Mouse (Mus musculus): ENCODE results near the gene Mfge8.

Mfge8 gene

DNA sequence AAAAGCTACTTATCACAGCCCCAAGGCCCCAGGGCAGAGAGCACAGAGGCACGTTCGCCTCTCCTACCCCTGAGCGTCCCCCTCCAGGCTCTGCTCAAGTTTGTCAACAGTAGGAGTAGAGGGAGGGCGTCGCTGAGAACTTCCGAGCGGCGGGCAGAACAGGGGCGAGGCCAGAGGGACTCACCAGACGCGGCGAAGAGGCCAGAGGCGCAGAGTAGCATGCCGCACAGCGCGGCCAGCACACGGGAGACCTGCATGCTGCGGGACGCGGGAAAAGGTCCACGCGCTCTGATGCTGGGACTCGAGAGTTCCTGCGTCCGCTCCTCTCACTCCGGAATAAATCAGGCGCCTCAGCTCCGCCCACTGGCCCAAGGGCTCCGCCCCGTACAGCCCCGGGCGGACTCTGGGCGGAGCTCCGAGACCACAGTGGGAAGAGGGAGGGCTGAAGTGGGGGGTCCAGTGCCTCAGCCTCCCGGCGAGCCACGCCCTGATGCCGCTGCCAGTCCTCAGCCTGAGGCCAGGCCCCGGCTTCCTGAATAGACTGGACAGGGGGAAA is at the start of gene Mfge8:
TSS of gene Mfge8 (minus strand) at position 350 of the 556 bp plus-strand sequence.
- DNase-seq (ENCODE audit: low spot score), result peak; percentile 32

DNA sequence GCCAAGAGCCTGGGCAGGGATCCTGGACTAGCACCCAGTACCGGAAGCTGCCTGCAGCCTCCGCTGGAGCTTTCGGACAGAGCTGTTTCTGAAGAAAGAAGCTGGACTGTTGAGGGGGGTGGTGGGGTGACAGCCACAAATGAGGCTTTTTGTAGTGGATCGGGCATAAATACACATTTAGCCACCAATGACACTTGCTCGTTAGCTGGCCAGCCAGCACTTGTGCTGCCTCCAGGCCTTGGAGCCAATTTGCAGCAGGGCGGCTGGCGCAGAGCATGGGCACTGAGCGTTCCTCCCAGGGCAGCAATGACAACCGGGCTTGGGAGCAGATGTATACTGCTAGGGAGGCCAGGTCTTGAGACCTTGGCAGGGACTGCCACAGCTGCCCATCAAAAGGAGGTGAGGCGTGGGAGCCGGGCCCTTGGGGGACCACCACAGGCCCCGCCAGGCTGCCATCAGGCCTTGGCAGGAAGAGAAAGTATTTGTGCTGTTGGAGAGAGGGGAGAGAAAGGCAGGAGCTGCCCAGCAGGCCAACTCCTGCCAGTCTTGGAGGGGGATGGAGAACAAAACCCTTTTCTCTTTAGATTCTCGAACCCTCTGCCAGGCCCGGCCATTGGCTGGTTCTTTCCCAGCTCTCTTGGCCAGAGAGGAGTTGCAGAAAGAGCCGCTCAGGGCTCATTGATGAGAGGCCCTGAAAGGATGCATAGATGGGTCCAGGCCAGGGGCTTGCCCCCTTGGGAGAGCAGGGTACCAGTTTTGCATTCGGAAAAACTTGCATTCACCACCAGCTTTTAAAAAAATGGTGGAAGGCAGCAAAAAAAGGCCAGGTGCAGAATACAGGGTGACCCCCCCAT is 45.9 kb upstream of the Mfge8 start:
- DNase-seq (ENCODE audit: low spot score), result no peak

DNA sequence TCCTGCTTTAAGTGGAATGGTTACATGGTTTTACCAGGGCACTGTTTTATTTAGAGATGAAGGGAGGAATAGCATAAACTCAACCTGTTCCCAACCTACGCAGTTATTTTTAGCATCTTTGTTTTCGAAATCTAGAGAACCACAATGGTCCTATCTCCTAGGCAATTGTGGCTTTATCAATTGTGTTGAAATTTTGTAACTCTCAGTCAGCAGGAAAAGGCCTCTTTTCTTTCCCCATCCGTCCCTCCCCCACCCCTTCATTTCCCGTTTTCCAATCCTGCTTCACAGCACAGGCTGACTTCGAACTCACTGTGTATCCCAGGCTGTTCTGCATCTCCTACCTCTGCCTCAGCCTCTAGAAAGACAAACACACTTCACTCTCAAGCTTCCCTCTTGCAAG is 45.1 kb upstream of the Mfge8 start:
- DNase-seq (ENCODE audit: low spot score), result no peak

DNA sequence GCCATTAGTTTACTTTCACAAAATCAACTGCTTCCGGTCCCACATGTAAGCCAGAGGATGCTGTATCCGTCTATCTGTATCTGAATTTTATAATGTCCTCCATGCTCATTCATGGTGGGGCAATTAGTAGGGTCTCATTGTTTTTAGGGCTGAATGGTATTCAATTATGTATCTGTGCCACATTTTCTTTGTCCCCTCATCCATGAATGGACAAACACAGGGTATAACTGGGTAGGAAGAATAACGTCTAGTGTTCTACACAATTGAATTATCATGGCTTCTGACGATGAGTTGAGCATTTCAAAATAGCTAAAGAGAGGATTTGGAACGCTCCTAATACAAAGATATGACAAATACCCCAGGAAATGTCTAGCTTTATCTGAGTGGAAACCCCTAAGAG is 42.6 kb upstream of the Mfge8 start:
- DNase-seq (ENCODE audit: low spot score), result no peak

DNA sequence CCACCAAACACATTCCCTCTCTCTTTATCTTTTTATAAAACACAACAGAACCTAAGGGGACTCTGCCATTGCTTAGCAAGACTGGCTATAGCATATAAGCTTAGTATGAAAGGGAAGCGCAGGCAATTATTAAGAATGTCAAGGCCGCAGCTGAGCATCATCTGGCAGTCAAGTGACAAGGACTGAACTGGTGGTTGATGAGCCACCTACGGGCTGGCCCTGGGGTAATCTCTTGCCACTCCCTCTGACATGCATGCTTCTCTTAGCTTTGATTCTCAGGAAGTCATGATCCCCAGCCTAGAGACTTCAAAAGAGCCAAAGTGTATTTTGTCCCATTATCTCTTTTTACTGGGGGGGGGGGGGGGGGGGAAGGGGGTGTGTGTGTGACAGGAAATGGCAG is 41.7 kb upstream of the Mfge8 start:
- DNase-seq (ENCODE audit: low spot score), result no peak

DNA sequence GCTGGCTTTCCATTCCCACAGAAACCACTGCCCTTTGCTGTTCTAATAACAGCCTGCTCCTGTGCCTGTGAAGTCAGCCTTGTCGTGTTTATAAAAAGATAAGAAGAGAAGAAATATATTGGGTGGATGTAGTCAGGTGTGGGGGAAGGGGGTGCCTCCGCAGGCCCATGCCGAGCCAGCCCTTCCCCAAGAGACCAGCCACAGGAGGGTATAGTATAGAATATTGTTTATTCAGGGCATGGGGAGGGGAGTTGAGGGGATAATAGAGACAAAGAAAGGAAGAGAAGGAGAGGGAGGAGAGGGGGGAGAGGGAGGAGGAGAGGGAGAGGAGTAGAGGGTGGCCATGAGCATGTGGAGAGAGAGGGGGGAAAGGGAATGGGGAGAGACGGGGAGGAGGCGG is 40.4 kb upstream of the Mfge8 start:
- DNase-seq (ENCODE audit: low spot score), result no peak

DNA sequence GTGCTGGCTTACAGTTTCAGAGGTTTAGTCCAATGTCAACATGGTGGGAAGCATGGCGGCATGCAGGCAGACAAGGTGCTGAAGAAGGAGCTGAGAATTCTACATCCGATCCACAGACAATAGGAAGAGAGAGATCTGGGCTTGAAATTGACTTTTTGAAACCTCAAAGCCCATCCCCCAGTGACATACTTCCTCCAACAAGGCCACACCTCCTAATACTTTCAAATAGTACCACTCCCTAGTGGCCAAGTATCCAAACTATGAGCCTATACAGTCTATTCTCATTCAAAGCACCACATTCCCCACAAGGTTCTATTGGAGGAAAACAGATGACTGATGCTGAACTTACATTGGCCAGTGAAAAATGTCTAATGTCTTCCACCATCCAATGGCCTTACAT is 38.7 kb upstream of the Mfge8 start:
- DNase-seq (ENCODE audit: low spot score), result no peak

DNA sequence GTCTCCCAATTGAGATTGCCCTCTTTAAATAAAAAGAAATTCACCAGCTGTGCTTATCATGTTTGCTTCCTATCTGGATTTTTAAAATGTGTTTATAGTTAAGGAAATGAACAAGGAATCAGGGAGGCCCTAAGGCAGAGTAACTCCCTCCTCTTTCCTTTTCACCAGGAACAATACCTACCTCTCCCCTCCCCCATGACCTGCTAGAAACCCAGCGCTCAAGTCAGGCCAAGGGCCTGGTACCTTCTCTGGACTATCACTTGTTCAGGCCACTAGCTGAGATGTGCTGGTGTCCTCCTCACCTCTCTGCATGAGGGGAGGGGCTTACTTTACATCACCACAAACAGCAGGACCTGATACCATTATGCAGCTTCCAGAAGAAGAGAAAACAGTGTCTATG is 34.6 kb upstream of the Mfge8 start:
- no peak for DNase-seq (ENCODE audit: low spot score)

DNA sequence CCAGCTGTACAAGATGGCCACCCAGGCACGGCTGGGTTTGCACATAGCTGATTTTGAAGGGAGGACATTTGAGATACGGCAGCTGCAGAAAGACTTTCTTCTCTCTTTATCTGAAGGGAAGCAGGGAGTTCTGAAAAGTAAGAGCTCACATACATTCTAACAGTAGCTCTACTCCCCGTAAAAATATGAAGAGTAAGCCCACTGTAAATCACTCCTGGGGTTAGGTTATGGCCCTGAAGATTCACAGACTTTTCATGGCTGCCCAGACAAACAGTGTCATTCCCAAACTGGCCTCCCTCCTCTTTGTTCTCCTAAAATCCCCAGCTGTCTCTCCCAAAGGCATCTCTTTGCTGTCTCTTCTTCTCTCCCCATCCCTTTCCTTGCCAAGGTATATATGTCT is 24.9 kb upstream of the Mfge8 start:
- no peak for DNase-seq (ENCODE audit: low spot score)

DNA sequence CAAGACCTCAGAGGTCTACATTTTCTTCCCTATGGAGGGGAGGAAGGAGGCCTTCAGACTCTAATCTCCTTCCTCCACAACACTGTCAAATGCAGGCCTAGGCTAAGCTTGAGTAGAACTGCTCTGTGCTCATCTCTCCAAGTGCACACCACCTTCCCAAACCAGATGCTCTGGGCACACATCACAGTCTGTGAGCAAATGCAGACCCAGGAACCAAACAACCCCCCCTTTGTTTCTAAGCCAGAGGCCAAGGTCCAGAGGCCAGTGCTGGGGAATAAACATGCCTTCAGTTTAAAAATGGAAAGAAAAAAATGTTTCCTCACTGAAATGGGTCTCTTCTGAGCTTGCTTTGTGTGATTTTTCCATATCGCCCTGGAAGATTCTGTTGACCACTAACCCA is 22.9 kb upstream of the Mfge8 start:
- DNase-seq (ENCODE audit: low spot score), result no peak

DNA sequence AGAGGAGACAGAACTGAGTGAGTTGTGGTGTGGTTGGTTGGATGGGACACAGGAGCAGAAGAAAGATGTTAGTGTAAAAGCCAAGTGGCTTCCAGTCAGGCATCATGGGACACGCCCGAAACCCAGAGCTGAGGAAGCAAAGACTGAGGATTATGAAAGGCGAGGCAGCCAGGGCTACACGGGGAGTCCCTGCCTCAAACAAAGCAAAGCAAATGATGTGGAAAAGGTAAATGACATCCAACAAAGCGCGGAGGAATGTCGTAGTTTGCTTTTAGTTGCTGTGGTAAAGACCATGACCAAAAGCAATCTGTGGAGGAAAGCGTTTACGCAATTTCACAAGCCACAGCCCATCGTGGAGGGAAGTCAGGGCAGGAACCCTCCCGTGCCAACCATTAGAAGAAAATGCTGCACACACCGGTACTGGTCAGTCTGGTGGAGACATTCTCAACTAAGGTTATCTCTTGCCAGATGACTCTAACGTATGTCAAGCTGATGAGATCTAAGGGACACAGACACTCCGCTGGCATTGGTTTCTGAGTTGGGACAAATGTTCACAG is 18.2 kb upstream of the Mfge8 start:
- DNase-seq (ENCODE audit: low spot score), result no peak

DNA sequence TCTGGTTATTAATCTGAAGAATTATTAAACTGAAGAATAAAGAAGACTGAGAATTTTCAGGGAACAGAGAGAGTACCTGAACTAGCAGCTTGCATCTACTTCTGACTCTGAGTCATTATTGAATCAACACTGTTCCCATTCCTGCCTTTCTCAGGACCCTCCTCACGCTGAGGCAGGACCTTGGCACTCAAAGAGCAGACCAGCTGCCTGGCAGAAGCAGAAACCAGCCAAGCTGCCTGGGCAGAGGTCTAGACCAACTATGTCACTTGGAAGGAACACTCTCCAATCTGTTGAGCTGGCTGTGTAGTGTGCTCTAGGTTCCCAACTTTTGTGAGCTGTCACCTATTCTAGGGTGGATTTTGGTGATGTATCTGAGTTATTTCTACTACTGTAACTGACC is 10.5 kb upstream of the Mfge8 start:
- DNase-seq (ENCODE audit: low spot score), result no peak

DNA sequence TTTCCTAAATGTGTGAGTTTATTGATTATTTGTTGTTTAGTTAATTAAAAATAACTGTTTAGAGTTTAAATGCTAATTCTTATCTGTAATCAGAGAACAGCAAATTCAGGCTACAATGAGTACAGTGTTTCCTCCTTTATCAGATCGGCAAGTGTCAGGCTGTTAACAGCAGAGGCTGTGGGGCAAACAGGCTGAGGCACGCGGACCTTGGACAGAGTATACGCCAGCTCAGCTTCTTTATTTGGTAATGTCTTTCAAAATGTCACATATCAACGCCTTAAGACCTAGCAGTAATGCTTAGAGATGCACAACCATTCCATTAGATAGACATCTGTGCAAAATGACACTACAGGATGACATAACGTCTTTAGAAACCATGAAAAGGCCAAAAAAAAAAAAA is 662 bp upstream of the Mfge8 start:
- DNase-seq (ENCODE audit: low spot score), result no peak

DNA sequence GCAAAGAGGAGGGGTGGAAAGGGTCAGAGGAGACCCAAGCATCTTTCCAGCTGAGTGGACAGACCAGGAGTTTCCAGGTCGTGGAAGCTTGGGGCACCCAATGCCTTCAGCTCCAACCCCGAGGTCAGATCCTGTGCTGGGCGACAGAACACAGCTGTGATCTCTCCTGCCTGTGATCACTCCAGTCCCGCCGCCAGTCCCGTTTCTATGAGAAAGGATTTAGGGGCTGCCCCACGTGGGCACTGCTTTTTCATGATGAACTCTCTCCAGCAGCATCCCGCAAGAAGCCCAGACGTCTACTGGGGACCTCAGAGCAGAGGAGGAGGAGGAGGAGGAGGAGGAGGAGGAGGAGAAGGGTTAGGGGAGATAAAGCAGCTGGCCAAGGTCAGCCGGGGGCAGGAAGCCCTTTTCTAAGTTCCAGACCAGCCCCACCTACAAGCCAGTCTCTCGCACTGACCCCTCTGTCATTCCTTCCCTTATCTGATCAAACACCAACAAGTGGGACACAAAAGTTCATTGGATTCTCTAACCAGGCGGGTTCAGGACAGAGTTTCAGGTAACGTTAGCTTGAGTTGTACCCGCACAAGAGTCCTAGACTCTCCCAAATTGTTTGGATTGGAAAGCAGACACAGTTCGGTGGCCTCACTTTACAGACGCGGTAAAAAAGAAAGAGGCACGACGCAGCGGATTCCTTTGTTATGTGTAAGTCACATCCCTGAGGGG is 768 bp downstream of the Mfge8 start:
- DNase-seq (ENCODE audit: low spot score), result no peak

DNA sequence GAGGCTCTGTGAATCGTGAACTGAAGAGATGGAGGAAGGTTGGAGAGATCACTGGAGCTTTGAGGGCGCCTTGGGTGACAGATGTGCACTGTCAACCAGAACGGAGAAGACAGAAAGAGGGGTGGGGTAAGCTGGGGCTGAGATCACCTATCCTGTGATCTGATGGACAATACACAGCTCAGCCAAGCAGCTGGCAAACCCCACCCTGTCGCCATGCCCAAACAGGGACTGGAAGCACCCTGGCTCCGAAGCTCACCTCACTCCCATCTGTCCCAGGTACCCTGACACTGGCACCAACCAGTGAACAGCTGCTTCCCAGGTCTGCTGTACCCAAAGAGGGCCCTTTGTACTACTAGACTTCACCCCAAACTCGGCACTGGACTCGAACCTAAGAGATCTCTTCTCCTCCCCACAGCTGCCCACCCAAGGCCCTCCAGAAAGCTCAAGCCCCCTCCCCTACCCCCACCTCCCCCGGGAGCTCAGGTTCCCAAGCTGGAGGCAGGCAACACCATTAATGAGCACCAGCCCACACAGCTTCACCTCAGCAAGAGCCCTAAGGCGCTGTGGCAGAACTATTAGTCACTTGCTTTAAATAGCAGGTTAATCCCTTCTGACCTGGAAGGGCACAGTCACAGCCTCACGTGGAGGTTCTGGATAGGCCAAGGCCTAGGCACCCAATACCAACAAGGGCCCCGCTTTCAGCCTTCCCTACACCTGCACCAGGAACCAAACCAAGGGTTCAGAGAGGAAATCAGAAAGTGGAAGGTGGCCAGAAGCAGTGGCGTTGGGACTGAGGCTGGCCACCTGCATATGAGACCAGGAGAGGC is 1.6 kb downstream of the Mfge8 start:
- no peak for DNase-seq (ENCODE audit: low spot score)

DNA sequence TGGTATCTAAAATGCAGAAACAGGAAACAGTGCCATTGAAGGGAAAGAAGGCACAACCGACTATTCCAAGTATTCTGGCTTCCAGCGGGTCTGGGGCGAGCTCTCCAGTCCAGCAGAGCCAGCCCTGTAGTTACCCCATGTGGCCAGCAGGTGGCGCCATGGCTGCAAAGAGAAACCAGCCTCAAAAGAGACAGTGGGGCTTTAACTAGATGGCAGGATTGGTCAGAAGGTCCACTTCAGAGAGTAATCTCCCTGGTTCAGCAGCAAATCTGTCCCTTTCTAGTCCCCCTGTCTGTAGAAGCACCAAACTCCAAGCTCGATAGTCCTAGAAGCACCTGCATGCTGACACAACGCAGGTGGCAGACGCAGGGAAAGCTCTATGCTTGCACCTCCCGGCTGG is 8.0 kb downstream of the Mfge8 start:
- peak; percentile 49 for DNase-seq (ENCODE audit: low spot score)

DNA sequence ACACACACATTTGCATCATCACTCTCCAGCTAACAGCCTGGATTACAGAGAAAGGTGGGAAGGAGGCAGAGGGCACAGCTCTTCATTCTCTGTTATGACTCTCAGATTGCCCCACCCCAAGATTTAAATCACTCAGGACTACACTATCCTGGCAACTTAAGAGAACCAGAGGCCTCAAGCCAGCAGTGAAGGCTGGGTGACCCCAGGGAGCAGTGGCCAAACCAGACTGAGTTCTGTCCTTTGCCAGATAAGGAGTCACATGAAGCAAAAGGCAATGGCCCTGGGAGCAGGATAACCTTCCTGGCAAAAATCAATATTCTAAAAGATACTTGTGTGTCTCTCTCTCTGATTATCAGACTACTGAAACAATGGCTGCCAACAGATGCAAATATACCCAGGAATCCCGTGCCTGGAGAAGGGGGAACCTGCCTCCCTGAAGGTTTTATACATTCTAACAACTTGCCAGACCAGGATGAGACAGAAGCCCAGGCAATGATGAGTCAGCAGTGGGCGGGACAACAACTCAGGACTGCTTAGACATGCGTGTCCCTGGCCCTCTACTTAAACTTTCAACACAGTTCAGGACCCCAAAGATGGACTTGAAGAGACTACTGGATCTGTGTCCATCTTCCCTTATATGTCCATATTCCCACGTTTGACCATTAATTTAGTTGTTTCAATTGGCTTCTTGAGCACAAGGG is 8.8 kb downstream of the Mfge8 start:
- no peak for DNase-seq (ENCODE audit: low spot score)

DNA sequence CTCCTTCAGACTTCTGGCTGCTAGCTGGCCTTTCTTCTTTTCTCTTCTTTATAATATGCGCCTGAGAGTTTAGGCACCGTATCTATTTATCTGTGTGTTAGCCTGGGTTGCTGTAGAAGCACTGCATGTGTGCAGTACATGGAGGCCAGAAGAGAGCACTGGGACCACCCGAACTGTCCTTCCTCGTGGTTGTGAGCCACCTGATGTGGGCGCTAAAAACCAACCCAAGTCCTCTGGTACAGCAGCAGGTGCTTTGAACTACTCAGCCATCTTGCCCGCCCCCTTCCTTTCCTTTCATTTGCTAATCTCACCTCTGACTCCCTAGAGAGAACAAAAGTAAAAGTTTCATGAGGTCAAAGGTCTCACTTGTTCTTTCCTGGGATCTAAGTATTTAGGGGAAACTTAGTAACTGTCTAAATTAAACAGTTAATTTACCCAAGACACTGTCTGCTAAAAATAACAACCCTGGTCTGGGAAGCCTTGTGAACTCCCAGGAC is 9.5 kb downstream of the Mfge8 start:
- no peak for DNase-seq (ENCODE audit: low spot score)

DNA sequence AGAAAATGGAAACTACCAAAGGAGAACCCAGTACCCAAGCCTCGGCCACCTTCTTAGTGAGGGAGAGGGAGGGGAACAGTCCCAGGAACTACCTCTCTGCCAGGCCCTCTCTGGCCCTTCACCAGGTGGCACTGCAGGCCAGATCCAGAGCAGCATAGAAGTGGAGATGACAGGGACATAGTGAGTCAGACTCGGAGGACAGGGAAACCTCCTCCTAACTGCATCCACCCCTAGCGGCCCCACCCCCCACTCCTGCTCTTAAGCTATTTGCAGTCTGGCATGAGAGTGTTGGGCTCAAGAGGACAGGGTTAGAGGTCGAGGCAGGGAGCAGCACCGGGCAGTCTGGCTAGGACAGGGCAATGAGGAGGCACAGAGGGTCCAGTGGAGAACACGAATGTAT is 15.5 kb downstream of the Mfge8 start:
- no peak for DNase-seq (ENCODE audit: low spot score)

DNA sequence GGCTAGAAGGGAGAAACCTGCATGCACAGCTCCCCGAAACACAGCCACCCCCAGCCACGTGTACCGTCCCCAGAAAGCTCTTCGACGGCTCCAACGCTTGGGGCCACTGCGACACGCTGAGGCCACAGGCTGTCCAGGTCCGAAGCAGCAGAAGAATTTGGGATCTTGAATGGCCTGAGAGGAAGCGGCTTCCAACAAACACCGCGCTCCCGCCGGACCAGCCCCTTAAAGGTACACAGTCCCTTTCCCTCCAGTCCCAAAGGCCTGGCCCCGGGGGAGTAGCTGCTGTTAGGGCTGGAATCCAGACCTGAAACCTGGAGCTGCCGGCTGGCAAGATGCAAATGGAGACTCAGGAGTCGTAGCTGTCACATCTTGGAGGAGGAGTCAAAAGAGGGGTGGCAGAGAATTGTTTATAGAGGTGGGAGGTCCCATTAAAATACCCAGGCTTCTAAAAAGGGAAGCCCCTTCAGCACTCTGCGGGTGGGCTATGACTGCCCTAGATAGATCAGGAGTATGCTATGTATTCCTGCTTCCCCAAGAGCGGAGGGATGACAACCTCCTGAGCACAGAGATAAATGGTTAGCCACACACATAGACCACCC is 17.9 kb downstream of the Mfge8 start, which contains the start of gene Hapln3:
TSS of gene Hapln3 (minus strand) at position 176 of the 602 bp plus-strand sequence.
- DNase-seq (ENCODE audit: low spot score), result no peak

DNA sequence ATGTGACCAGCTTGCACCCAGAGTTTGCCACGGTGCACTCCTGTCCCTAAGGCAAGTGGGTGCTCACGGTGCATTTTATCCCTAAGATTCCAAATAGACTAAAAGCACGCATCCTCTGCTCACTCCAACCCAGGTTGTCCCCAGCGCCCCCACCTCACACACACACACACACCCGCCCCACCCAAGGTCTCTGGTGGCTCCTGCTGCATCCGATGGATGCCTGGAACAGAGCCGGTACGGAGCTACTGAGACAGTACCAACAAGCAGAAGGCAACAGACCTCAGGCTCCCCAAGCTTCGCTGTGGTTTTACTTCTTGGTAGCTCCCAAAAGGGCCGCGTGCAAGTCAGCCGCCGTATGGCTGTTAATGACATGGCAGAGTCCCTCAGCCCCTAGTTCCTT is 18.5 kb downstream of the Mfge8 start:
- no peak for DNase-seq (ENCODE audit: low spot score)

All from spleen, adult 12 weeks (tissue).